Mouse (Mus musculus): ENCODE results near the gene Slc12a6. TPM values are rescaled to one million over a fixed set of nuclear protein-coding genes. Genes with fewer than 3 reads are reported as not detected.
"Not testable (repeated sequence)": the region's sequence is repeated elsewhere in the genome, so short reads cannot be mapped to it uniquely, and the experiment has no call there.

The Slc12a6 gene
- polyA plus RNA-seq, 1 experiment from 2014 or later = 17.2 TPM

DNA sequence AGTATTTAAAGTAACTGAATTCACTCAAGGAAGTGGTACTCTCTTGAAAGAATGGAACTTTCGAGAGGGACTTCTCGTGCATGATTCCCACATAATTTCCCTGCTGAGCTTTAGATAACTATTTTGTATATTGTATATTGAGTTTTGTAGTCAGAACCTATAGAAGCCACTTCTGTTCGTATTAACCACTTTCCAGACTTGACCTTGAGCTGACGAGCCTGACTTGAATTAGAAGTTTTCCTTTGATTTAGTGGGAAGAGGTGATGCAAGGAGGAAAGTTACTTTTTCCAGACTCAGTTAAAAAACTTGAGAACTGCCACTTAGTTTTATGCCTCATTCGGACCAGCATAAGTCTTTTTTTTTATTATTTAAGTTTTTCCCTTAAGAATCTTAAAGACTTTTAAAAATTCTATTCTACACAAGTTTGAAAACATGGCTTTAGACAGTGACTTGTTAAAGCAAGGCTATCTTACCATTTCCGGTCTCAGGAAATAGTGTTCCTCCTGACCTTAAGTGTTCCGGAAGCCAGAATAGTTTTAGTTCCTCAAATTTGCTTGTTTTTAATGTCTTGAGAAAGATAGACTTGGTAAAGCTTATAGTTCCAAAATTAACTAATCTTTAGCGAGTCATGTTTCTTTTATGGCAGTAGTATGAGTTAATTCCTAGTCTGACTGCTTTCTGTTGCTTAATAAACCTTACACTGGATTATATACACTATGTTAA is 2.1 kb downstream of the Slc12a6 start:
- Histone ChIP-seq H3K36me3 (replicated peaks) (no peaks in the 10 kb centered on the region), H3K9me3 (no peaks in the 10 kb centered on the region), H3K4me2 (peak overlapping the region; percentile 92), H3K9ac (no peak overlapping the region), H3K27me3 (no peaks in the 10 kb centered on the region), H3K4me3 (replicated peaks) (no peak overlapping the region), H3K27ac (no peak overlapping the region), H3K4me1 (peaks cover 37% of the 10 kb centered on the region)
- 86% methylated on average over 8 of the region's 8 CpGs for WGBS
- no peak for ATAC-seq (ENCODE audit: low FRiP score)

DNA sequence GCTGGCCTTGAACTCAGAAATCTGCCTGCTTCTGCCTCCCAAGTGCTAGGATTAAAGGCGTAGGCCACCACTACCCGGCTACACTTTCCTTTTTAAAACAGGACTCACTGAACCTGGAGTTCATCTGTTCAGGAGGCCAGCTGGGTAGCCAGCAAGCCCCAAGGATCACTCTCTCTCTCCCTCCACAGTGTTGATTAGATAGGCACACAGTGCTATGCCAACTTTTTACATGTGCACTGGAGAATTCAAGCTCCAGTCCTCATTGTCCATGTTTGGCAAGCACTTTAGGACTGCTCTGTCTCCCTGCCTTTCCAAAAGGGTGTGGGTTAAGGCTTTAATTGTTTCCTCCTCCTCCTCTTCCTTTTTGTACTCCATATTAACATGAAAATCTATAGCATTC is 4.4 kb downstream of the Slc12a6 start:
- no peak overlapping the region for H3K4me2 ChIP-seq
- no peak overlapping the region for H3K4me3 ChIP-seq (replicated peaks)
- WGBS = 88% methylated on average over 2 of the region's 2 CpGs
- no peak for ATAC-seq (ENCODE audit: low FRiP score)
- no peaks in the 10 kb centered on the region for H3K27me3 ChIP-seq
- no peak overlapping the region for H3K9ac ChIP-seq
- no peaks in the 10 kb centered on the region for H3K9me3 ChIP-seq
- no peaks in the 10 kb centered on the region for H3K36me3 ChIP-seq (replicated peaks)
- no peak overlapping the region for H3K27ac ChIP-seq
- H3K4me1 ChIP-seq = peaks cover 28% of the 10 kb centered on the region

DNA sequence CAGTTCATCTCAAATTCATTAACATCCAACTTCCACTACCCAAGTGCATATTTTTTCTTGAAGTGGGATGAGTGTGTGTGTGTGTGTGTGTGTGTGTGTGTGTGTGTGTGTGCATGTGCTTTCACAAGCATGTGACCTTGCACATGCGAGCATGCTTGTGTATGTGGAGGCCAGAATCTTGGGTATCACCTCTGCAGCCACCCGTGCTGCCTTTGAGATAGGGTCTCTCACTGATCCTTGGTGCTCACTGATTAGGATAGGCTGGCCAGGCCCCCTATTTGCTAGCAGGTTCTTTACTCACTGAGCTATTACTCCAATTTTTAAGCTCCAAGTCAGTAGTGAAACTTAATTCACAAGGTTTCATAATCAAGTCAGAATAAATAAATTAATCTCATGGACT is 7.3 kb downstream of the Slc12a6 start:
- Histone ChIP-seq H3K27me3 (no peaks in the 10 kb centered on the region), H3K9ac (no peak overlapping the region), H3K36me3 (replicated peaks) (no peaks in the 10 kb centered on the region), H3K9me3 (no peaks in the 10 kb centered on the region), H3K4me3 (replicated peaks) (no peak overlapping the region), H3K4me1 (peaks cover 10% of the 10 kb centered on the region), H3K4me2 (no peak overlapping the region), H3K27ac (no peak overlapping the region)
- no peak for ATAC-seq (ENCODE audit: low FRiP score)
- 79% methylated on average over 2 of the region's 2 CpGs for WGBS

DNA sequence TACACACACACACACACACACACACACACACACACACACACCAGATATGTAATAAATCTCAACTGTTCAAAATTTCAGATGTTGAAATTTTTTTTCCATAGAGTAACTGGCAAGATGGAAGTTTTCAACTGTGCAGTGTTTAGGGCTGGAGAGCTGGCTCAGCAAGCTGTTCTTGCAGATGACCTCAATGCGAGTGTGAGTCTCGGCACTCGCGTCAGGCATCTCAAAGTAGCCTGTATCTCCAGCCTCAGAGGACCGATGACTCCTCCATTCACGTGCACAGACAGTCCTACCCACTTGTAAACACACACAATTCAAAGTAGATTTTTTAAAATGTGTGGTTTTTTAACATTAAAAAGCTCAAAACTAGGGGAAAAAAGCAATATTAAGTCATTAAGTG is 7.8 kb downstream of the Slc12a6 start:
- 90% methylated on average over 6 of the region's 6 CpGs for WGBS
- no peak for ATAC-seq (ENCODE audit: low FRiP score)
- no peaks in the 10 kb centered on the region for H3K27me3 ChIP-seq

GRCm38 (mm10) chr2:112276870-112277269 is 11.2 kb downstream of the Slc12a6 start:
- H3K36me3 ChIP-seq (replicated peaks) = no peaks in the 10 kb centered on the region
- 92% methylated on average over 3 of the region's 3 CpGs for WGBS
- H3K9me3 ChIP-seq = no peaks in the 10 kb centered on the region
- H3K27me3 ChIP-seq = no peaks in the 10 kb centered on the region
- no peak for ATAC-seq (ENCODE audit: low FRiP score)
- H3K4me3 ChIP-seq (replicated peaks) = no peak overlapping the region
- no peak overlapping the region for H3K4me2 ChIP-seq
- H3K9ac ChIP-seq = no peak overlapping the region
- no peak overlapping the region for H3K27ac ChIP-seq
- H3K4me1 ChIP-seq = no peaks in the 10 kb centered on the region

More for the DNA sequence above, 7.8 kb downstream of the Slc12a6 start:
- Histone ChIP-seq H3K36me3 (replicated peaks) (no peaks in the 10 kb centered on the region), H3K4me2 (no peak overlapping the region), H3K27ac (no peak overlapping the region), H3K9ac (no peak overlapping the region), H3K4me1 (peaks cover 6% of the 10 kb centered on the region; the same call in 1 of the 2 replicates), H3K9me3 (no peaks in the 10 kb centered on the region), H3K4me3 (replicated peaks) (no peak overlapping the region)

- Histone ChIP-seq H3K9me3 (no peaks in the 10 kb centered on the region), H3K27ac (no peak overlapping the region), H3K4me3 (replicated peaks) (no peak overlapping the region), H3K9ac (no peak overlapping the region), H3K4me2 (no peak overlapping the region), H3K36me3 (replicated peaks) (no peaks in the 10 kb centered on the region), H3K27me3 (no peaks in the 10 kb centered on the region), H3K4me1 (peaks cover 8% of the 10 kb centered on the region)
- no peak for ATAC-seq (ENCODE audit: low FRiP score)
- WGBS = 91% methylated on average over 1 of the region's 1 CpGs
Observed at GRCm38 (mm10) chr2:112282846-112283245, 17.2 kb downstream of the Slc12a6 start.

DNA sequence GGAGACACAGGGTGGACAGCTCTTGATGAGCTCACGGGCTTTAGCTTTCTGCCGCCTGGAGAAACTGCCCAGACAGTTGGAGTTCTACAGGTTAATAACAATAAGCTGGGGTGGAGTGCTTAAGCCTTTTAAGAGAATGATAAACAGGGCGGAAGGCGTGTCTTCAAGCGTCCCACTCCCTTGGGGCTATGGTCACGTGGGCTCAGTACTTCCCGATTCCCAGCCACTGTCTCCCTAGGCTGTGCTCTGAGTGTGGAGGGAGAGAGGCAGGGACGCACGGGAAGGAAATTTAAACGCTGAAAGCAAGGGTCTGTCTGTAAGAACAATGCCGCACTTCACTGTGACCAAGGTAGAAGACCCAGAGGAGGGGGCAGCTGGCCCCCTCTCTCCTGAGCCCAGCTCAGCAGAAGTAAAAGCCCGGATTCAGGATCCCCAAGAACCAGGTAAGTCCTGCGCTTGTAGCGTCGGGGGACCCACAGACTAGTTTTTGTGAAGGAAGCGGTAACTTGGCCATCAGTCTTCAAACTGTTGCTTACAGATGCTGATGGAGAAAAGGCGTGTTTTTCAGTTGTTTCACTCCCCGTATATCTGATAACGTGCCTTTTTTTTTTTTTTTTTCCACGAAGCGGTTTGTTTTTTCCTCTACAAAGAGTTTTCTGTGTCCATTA is 18.9 kb downstream of the Slc12a6 start:
- Histone ChIP-seq H3K4me3 (replicated peaks) (peak overlapping the region; percentile 48), H3K36me3 (replicated peaks) (no peaks in the 10 kb centered on the region), H3K9me3 (no peaks in the 10 kb centered on the region), H3K27me3 (no peaks in the 10 kb centered on the region), H3K9ac (peak overlapping the region; percentile 60), H3K4me1 (peaks cover 8% of the 10 kb centered on the region), H3K27ac (peak overlapping the region; percentile 9; the same call in 1 of the 2 replicates), H3K4me2 (peak overlapping the region; percentile 83)
- WGBS = 2% methylated on average over 21 of the region's 21 CpGs
- peak; percentile 90 for ATAC-seq (ENCODE audit: low FRiP score)

- Histone ChIP-seq H3K27ac (no peak overlapping the region), H3K4me1 (peaks cover 8% of the 10 kb centered on the region), H3K9ac (no peak overlapping the region), H3K27me3 (no peaks in the 10 kb centered on the region), H3K9me3 (no peaks in the 10 kb centered on the region), H3K4me3 (replicated peaks) (peak overlapping the region; percentile 48), H3K4me2 (peak overlapping the region; percentile 83), H3K36me3 (replicated peaks) (no peaks in the 10 kb centered on the region)
- no peak for ATAC-seq (ENCODE audit: low FRiP score)
- 57% methylated on average over 6 of the region's 6 CpGs for WGBS
Observed at GRCm38 (mm10) chr2:112285031-112285390, 19.4 kb downstream of the Slc12a6 start.

- H3K27me3 ChIP-seq; H3K9ac ChIP-seq; ATAC-seq (ENCODE audit: low FRiP score); H3K9me3 ChIP-seq; H3K36me3 ChIP-seq (replicated peaks); H3K4me1 ChIP-seq; H3K27ac ChIP-seq; H3K4me3 ChIP-seq (replicated peaks); H3K4me2 ChIP-seq: not testable (repeated sequence)
- WGBS = 100% methylated on average over 1 of the region's 1 CpGs
Observed at GRCm38 (mm10) chr2:112286062-112286461, 20.4 kb downstream of the Slc12a6 start.

GRCm38 (mm10) chr2:112287059-112287458 is 21.4 kb downstream of the Slc12a6 start:
- no peak for ATAC-seq (ENCODE audit: low FRiP score)
- no peaks in the 10 kb centered on the region for H3K36me3 ChIP-seq (replicated peaks)
- WGBS = 65% methylated on average over 4 of the region's 4 CpGs
- H3K9ac ChIP-seq = no peak overlapping the region
- no peaks in the 10 kb centered on the region for H3K9me3 ChIP-seq
- no peak overlapping the region for H3K4me2 ChIP-seq
- H3K4me3 ChIP-seq (replicated peaks) = no peak overlapping the region
- peaks cover 8% of the 10 kb centered on the region for H3K4me1 ChIP-seq
- no peak overlapping the region for H3K27ac ChIP-seq
- H3K27me3 ChIP-seq = no peaks in the 10 kb centered on the region

- Histone ChIP-seq H3K27me3 (no peaks in the 10 kb centered on the region), H3K36me3 (replicated peaks) (no peaks in the 10 kb centered on the region), H3K9me3 (no peaks in the 10 kb centered on the region), H3K4me2 (no peak overlapping the region), H3K4me3 (replicated peaks) (no peak overlapping the region), H3K4me1 (peaks cover 2% of the 10 kb centered on the region), H3K9ac (no peak overlapping the region), H3K27ac (no peak overlapping the region)
- WGBS = 94% methylated on average over 3 of the region's 3 CpGs
- no peak for ATAC-seq (ENCODE audit: low FRiP score)
Observed at GRCm38 (mm10) chr2:112289507-112289906, 23.9 kb downstream of the Slc12a6 start.

DNA sequence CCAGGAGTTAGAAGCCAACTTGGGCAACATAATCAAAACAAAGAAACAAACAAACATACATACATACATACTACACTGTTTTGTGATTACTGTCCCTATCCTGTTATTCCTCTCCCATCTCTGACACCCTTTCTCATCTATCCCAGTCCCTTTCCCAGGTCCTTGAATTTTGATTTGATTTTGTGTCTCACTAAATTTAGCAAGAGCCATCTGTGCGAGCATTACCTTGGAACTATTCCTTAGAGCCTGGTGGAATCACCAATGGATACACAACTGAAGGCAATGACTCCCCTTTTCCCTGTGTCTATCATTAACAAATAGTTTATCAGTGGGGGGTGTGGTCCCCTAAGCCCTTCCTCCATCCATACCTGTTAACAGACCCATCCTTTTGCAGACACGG is 27.2 kb downstream of the Slc12a6 start:
- H3K36me3 ChIP-seq (replicated peaks) = no peaks in the 10 kb centered on the region
- 92% methylated on average over 2 of the region's 2 CpGs for WGBS
- no peak overlapping the region for H3K4me3 ChIP-seq (replicated peaks)
- no peaks in the 10 kb centered on the region for H3K27me3 ChIP-seq
- no peaks in the 10 kb centered on the region for H3K4me1 ChIP-seq
- no peak overlapping the region for H3K27ac ChIP-seq
- no peak overlapping the region for H3K9ac ChIP-seq
- no peak overlapping the region for H3K4me2 ChIP-seq
- ATAC-seq (ENCODE audit: low FRiP score) = no peak
- no peaks in the 10 kb centered on the region for H3K9me3 ChIP-seq

DNA sequence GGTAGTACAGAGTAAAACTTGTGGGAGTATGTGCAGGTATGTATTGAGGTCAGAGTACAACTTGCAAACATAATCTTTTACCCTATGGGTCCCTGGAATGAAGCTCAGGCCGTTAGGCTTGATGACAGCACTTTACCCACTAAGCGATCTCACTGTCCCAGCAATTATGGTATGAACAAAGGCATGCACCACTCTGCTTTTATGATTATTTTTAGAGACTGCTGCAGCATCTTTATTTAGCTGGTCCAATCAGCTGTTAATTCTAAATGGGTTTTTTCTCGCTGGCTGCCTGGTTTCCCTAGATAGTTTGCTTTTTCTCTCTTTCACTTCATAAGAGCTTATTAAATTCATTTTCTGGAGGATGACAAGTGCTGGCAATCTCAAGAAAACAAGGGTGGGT is 30.6 kb downstream of the Slc12a6 start:
- Histone ChIP-seq H3K27ac (no peak overlapping the region), H3K9ac (no peak overlapping the region), H3K36me3 (replicated peaks) (no peaks in the 10 kb centered on the region), H3K4me1 (no peaks in the 10 kb centered on the region), H3K4me2 (no peak overlapping the region), H3K4me3 (replicated peaks) (no peak overlapping the region), H3K9me3 (no peaks in the 10 kb centered on the region), H3K27me3 (no peaks in the 10 kb centered on the region)
- no peak for ATAC-seq (ENCODE audit: low FRiP score)
- 82% methylated on average over 3 of the region's 3 CpGs for WGBS

All from forebrain, embryonic 12.5 days (tissue).